Mouse (Mus musculus) ES-E14 (cell line): ENCODE measurements around the gene Manf. TPM values are rescaled to one million over a fixed set of nuclear protein-coding genes. Genes with fewer than 3 reads are reported as not detected.

Source experiments
- DNase-seq: peaks from one replicate; pipeline ENCODE4 v3.0.0-alpha.2; 2013; ENCODE audit warnings: low read depth, low spot score
- H3K27ac ChIP-seq: 2 replicates; pipeline ENCODE4 v1.5.1; 2012; ENCODE audit warnings: low read depth, mild to moderate bottlenecking, low read length, moderate library complexity, mixed read lengths; ENCODE audit not compliant: poor library complexity, insufficient read depth, severe bottlenecking
- H3K36me3 ChIP-seq: 2 replicates; pipeline ENCODE4 v1.6.1; 2012; ENCODE audit warnings: mild to moderate bottlenecking, low read length, moderate library complexity, mixed read lengths; ENCODE audit not compliant: control insufficient read depth, poor library complexity, insufficient read depth, severe bottlenecking
- H3K4me1 ChIP-seq, 2 experiments: fragments of 150-350 bp in 1 of 2; sonication (generic) in 1 of 2; 2 replicates each; pipeline ENCODE4 v1.6.1; 2012; ENCODE audit warnings: low read length in 2 of 2, mild to moderate bottlenecking in 1 of 2, mixed read lengths in 1 of 2; ENCODE audit not compliant: control insufficient read depth in 2 of 2, insufficient read depth in 2 of 2, poor library complexity in 1 of 2
- H3K4me3 ChIP-seq, 2 experiments: fragments of 150-350 bp in 1 of 2; sonication (generic) in 1 of 2; 2 replicates each; pipeline ENCODE4 v1.5.1; 2012; ENCODE audit warnings: low read length in 2 of 2, low read depth in 1 of 2, mild to moderate bottlenecking in 1 of 2, mixed read lengths in 1 of 2; ENCODE audit not compliant: insufficient read depth in 1 of 2, poor library complexity in 1 of 2, severe bottlenecking in 1 of 2
- H3K9ac ChIP-seq: 2 replicates; pipeline ENCODE4 v1.6.1; 2012; ENCODE audit warnings: low read depth, mild to moderate bottlenecking, low read length, mixed read lengths; ENCODE audit not compliant: poor library complexity, insufficient read depth, severe bottlenecking
- H3K9me3 ChIP-seq: fragments of 150-350 bp; sonication (generic); 2 replicates; pipeline ENCODE4 v1.6.1; 2012; ENCODE audit warnings: low read depth, mild to moderate bottlenecking, low read length; ENCODE audit not compliant: control insufficient read depth, insufficient read depth
- CHD2 ChIP-seq: IDR thresholded peaks from 2 replicates; pipeline ENCODE4 v1.6.1; 2014; ENCODE audit warnings: mild to moderate bottlenecking, low read depth, low read length, inconsistent platforms
- HCFC1 ChIP-seq: IDR thresholded peaks from 2 replicates; pipeline ENCODE4 v1.6.1; 2012; ENCODE audit warnings: low read length, inconsistent platforms, borderline replicate concordance; ENCODE audit not compliant: insufficient read depth
- MAFK ChIP-seq: IDR thresholded peaks from 2 replicates; pipeline ENCODE4 v1.6.1; 2014; ENCODE audit warnings: mild to moderate bottlenecking, low read depth, low read length, inconsistent platforms; ENCODE audit not compliant: insufficient read depth
- ZC3H11A ChIP-seq: IDR thresholded peaks from 2 replicates; pipeline ENCODE4 v1.6.1; 2012; ENCODE audit warnings: low read depth, mild to moderate bottlenecking, inconsistent platforms, low read length, borderline replicate concordance
- ZNF384 ChIP-seq: IDR thresholded peaks from 2 replicates; pipeline ENCODE4 v1.6.1; 2012; ENCODE audit warnings: low read depth, low read length, inconsistent platforms
- in situ Hi-C, 2 experiments: fragments of 600-800 bp; cut with MboI; formaldehyde crosslinking; loops; one replicate each; pipeline ENCODE4 v1.15.1; 2025; ENCODE audit warnings: low sequenced_read_pairs in 2 of 2, inconsistent platforms in 1 of 2; ENCODE audit not compliant: unreplicated experiment in 2 of 2
- total RNA-seq: library from RNA; depleted of rRNA; stranded (reverse); fragments of 300-350 nt; gene quantifications from 2 replicates; pipeline ENCODE4 v1.2.3, GENCODE M21; 2012

Manf gene
- total RNA-seq, 1 experiment = 517 TPM

DNA sequence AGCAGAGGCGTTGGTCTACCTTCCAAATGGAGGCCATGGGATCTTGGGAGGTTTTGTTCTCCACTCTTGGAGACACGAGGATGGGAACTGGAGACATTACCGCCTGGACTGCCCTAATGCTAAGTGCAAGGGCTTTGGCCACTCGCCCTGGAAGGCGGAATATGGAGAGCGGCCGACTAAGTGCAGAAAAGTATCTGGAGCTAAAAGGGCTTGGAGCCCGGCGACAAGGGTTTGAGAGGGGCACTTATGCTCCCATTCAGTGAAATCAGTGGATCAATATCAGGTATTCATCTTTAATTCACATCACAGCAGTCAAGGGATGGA lies 735 bp upstream of the Manf start:
- Histone ChIP-seq H3K9me3 (no peaks in the 10 kb centered on the region), H3K9ac (peak overlapping the region; percentile 89), H3K27ac (peak overlapping the region; percentile 88), H3K36me3 (peaks cover 26% of the 10 kb centered on the region), H3K4me1 (peaks cover 3 to 15% of the 10 kb centered on the region in 2 experiments; a peak in 1 of 4 replicates), H3K4me3 (peak overlapping the region; percentile 75 to 100)
- in situ Hi-C loops = no loop called here
- DNase-seq = no peak
- TF ChIP-seq HCFC1 (no peak), ZNF384 (no peak), ZC3H11A (no peak), MAFK (no peak), CHD2 (no peak)

DNA sequence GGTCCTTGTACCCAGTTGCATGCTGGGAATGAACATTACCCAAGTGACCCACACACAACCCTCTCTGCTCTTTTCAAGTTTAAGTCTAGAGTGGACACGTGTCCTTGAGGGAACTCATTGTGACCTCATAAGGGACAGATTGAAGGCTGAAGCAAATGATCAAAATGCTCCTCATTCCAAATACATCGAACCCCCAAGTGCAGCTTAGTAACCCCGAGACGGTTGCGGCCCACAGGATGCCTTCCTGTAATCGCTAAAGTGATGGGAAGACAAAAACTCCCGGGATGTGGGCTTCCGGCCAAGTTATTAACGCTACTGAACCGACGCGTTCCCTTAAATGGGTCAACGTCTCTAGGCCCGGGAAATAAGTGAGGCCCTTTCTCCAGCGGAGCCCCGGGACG lies 438 bp downstream of the Manf start:
- H3K36me3 ChIP-seq = peaks cover 27% of the 10 kb centered on the region
- DNase-seq = no peak
- no peaks in the 10 kb centered on the region for H3K9me3 ChIP-seq
- in situ Hi-C loops = no loop called here
- peak overlapping the region; percentile 91 for H3K9ac ChIP-seq
- peaks cover 3 to 16% of the 10 kb centered on the region in 2 experiments; a peak in 1 of 4 replicates for H3K4me1 ChIP-seq
- H3K4me3 ChIP-seq = peak overlapping the region; percentile 87 to 100
- TF ChIP-seq ZC3H11A (no peak), MAFK (no peak), CHD2 (no peak), ZNF384 (no peak), HCFC1 (no peak)
- H3K27ac ChIP-seq = no peak overlapping the region; the same call in 1 of the 2 replicates

DNA sequence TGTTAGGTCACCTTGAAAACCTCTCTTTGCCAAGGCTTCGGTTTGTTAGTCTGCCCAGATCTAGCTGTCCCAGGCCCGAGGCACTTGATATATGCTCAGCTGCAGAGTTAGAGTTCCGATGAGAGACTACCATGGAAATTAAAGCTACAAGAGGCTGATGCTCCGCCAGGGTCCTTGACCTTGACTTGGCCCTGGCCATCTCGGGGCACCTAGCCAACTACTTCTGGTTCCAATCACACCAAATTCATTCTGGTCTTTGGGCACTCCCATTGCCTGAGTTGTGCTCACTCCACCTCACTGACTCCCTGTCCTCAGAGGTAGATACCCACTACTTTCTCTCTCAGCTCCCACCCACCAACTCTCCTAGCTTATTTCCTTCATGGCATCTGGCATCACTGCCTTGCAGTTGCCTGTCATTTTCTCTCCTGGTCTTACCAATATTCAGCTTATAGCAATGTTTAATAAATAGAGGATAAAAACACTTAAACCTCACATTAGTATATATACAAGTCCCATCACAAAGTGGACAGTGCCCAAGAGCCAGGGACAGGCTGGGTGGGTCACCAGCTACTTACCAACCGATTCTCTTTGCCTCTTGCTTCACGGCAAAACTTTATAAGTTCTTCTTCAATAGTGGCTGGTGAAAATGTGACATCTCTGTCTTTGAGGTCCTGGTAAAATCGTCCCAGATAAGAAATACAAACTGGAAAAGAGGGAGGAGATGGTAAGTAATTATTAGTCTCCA lies 1.1 kb downstream of the Manf start:
- TF ChIP-seq MAFK (no peak), ZNF384 (no peak), ZC3H11A (no peak), CHD2 (no peak), HCFC1 (no peak)
- no peaks in the 10 kb centered on the region for H3K9me3 ChIP-seq
- no peak overlapping the region; the same call in 1 of the 2 replicates for H3K9ac ChIP-seq
- H3K27ac ChIP-seq = no peak overlapping the region
- H3K36me3 ChIP-seq = peaks cover 27% of the 10 kb centered on the region
- in situ Hi-C loops = no loop called here
- no peak for DNase-seq
- H3K4me1 ChIP-seq = peaks cover 3 to 15% of the 10 kb centered on the region in 2 experiments; a peak in 1 of 4 replicates
- peak overlapping the region; percentile 87 to 100 for H3K4me3 ChIP-seq

DNA sequence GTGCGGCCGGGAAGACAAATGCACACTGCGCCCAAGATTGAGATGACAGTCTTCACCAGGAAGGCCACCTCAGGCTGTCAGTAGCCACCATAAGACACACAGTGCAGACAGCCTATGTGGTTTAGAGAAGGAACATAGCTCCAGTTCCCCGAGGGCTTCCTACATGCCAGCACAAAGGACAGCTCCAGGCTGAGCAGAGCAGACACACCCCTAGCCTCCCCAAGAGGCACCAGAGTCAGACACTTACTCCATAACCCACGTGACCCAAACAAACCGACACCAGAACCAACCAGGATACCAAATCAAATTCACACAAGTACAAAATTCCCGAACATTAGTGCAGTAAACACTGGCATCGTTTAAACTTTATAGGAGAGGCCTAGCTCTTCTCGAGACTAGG lies 2.5 kb downstream of the Manf start:
- no peak overlapping the region for H3K4me3 ChIP-seq

More for the DNA sequence above, 2.5 kb downstream of the Manf start:
- TF ChIP-seq CHD2 (no peak), ZNF384 (no peak), HCFC1 (no peak), ZC3H11A (no peak), MAFK (no peak)
- Histone ChIP-seq H3K36me3 (peaks cover 41% of the 10 kb centered on the region), H3K27ac (no peak overlapping the region; the same call in 1 of the 2 replicates), H3K9ac (no peak overlapping the region), H3K9me3 (no peaks in the 10 kb centered on the region), H3K4me1 (peaks cover 6 to 22% of the 10 kb centered on the region in 2 experiments; a peak in 2 of 4 replicates)
- in situ Hi-C loops = no loop called here
- no peak for DNase-seq
